Mouse (Mus musculus): ENCODE measurements around the gene Olfr872. TPM values are rescaled to one million over a fixed set of nuclear protein-coding genes. Genes with fewer than 3 reads are reported as not detected.

The Olfr872 gene
- polyA plus RNA-seq, 1 experiment from 2014 or later = not detected

- no peak within 1 kb of the TSS for H3K4me2 ChIP-seq (ENCODE audit: low read length)
- no peaks in the 10 kb centered on the region for H3K4me1 ChIP-seq (ENCODE audit: control insufficient read depth, insufficient read depth, low read length)
- ATAC-seq (ENCODE audit: low FRiP score, low TSS enrichment) (no peak), DNase-seq (no peak)
- no peak within 1 kb of the TSS for H3K4me3 ChIP-seq (replicated peaks; ENCODE audit: low read depth, low read length)
- H3K9ac ChIP-seq (replicated peaks; ENCODE audit: low read length) = no peak within 1 kb of the TSS
- H3K9me3 ChIP-seq (ENCODE audit: control insufficient read depth, low read length) = peaks cover 5% of the 10 kb centered on the region; the same call in 1 of the 2 replicates
- H3K27ac ChIP-seq (replicated peaks; ENCODE audit: low read depth, low read length) = no peak within 1 kb of the TSS
- no peaks in the 10 kb centered on the region for H3K27me3 ChIP-seq (ENCODE audit: control insufficient read depth, insufficient read depth, low read length)
- no peaks in the 10 kb centered on the region for H3K36me3 ChIP-seq (ENCODE audit: control insufficient read depth, insufficient read depth, low read length)
- 85% methylated on average over 1 of the region's 1 CpGs for WGBS
These were observed 61.3 kb downstream of the Olfr872 start, which contains the start of gene Olfr873 for GRCm38 (mm10) chr9:20298232-20298631. Olfr873 (plus strand) TSS chr9:20298532.

Other genes with a start within 250 kb of the Olfr872 start
- not detected in 2 replicates for gene Olfr866, start 209.1 kb upstream of the Olfr872 start, polyA plus RNA-seq (2014; fragmentation: Nextera tagmentation; extraction: Ambion mirVana)
- gene Olfr867, start 179.6 kb upstream of the Olfr872 start, polyA plus RNA-seq (2014; fragmentation: Nextera tagmentation; extraction: Ambion mirVana) = not detected in 2 replicates
- gene Olfr868, start 138.5 kb upstream of the Olfr872 start, polyA plus RNA-seq (2014; fragmentation: Nextera tagmentation; extraction: Ambion mirVana) = not detected in 2 replicates
- gene Olfr869, start 108.1 kb upstream of the Olfr872 start, polyA plus RNA-seq (2014; fragmentation: Nextera tagmentation; extraction: Ambion mirVana) = not detected in 2 replicates
- not detected in 2 replicates for gene Olfr870, start 63.1 kb upstream of the Olfr872 start, polyA plus RNA-seq (2014; fragmentation: Nextera tagmentation; extraction: Ambion mirVana)
- gene Olfr871, start 24.9 kb upstream of the Olfr872 start, polyA plus RNA-seq (2014; fragmentation: Nextera tagmentation; extraction: Ambion mirVana) = not detected in 2 replicates
- not detected in 2 replicates for gene Olfr39, start 45.2 kb downstream of the Olfr872 start, polyA plus RNA-seq (2014; fragmentation: Nextera tagmentation; extraction: Ambion mirVana)
- not detected in 2 replicates for gene Olfr873, start 61.4 kb downstream of the Olfr872 start, polyA plus RNA-seq (2014; fragmentation: Nextera tagmentation; extraction: Ambion mirVana)
- 0.08 and 0.32 TPM in 2 replicates for gene Olfr18, start 99.0 kb downstream of the Olfr872 start, polyA plus RNA-seq (2014; fragmentation: Nextera tagmentation; extraction: Ambion mirVana)
- 49.2 and 50.5 TPM in 2 replicates for gene Zfp560, start 148.1 kb downstream of the Olfr872 start, polyA plus RNA-seq (2014; fragmentation: Nextera tagmentation; extraction: Ambion mirVana)
- 25.3 and 31.0 TPM in 2 replicates for gene Zfp26, start 223.0 kb downstream of the Olfr872 start, polyA plus RNA-seq (2014; fragmentation: Nextera tagmentation; extraction: Ambion mirVana)

Measured in midbrain, embryonic 14.5 days (tissue).